Mouse (Mus musculus): ENCODE measurements around the gene Csnk1g2.

The Csnk1g2 gene

DNA sequence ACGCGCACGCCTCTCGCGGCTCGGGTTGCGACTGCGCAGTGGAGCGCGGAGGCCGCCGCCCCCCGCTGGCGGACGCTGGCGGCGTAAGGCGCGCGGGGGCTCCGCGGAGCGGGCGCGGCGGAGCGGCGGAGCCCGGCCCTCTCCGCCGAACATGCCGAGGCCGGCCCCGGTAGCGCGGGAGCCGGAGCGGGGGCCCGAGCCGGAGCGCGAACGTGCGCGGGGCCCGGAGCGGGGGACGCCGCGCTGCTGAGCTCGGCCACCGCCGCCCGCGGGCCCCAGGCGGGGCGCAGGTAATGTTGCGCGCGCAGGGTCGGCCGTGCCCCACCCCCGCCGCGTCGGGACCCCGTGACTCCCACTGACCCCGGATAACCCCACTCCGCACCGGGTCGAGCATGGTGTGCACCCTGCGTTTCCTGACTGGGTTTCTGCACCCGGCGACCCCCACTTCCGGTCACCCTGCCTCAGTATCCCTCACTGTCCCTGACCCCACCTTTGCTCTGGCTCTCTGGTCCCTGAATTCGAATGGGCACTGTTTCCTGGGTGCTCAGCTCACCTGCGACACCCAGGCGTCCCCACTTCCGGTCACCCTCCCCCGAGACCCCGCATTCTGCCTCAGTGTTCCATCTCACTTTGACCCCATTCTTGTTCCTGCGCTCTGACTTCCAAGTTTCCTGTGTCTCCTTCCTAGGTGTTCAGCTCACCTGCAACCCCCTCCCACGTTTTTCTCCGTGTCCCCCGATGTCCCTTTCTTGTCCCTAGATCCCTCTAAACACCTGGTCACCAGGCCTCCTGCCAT is at the start of gene Csnk1g2:
Gene Csnk1g2, plus strand, starts transcription at position 178 of the 796 bp plus-strand sequence.
- no peak for DNase-seq (ENCODE audit: low read depth, low spot score)

DNA sequence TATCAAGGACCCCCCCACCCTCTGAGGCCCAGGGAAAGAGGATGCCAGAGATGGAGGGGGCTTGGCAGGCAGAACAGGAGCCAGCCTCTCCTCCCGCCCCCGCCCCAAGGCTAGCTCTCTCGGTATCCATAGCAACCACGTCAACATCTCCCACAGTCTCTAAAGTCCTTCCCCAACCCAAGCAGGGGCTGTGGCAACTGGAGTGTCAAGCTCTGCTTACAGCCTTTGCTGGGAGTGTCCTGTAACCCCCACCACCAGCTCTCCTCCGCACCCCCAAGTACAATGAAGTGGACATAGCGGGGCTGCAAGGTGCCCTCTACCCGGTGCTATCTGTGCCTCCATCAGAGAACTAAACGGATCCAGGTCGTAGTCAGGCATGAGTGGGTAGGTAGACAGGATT is 48.7 kb upstream of the Csnk1g2 start:
- peak; percentile 91 for DNase-seq (ENCODE audit: low read depth, low spot score)

DNA sequence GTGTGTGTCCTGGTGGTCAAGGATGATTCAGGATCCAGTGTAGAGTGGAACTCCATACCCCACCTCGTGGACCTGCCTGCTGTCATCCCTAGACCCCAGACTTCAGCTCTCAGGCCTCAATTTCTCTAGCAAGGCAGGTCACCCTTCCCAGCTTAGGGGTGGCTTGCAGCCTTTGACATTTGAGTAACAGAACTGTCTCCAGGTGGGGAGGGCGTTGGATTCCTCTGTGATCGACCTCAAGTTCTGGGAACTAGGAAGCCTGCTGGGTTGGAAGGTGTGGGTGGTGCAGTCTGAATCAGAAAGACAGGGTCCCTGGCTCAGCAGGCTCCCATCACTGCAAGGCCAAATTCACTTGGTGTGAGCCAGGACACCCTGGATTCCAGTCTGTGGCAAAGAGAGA is 47.7 kb upstream of the Csnk1g2 start:
- peak; percentile 60 for DNase-seq (ENCODE audit: low read depth, low spot score)

DNA sequence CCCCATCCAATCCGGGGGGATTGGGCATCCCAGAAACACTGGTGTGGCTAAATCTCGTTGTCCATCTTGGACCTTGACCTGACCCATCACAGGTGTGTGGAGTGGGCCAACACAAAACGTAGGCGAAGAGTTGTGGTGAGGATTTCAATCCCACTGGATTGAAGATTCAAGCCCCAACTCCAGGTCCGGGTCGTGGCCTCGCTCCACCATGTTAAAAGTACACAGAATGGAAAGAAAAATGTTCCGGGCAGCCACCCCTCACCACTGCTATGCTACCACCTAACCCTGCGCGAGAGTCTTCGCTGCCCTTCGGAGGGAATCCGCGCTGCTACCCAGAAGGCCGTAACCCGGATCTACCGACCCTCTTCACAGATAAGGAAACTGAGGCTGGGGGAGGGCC is 46.7 kb upstream of the Csnk1g2 start:
- DNase-seq (ENCODE audit: low read depth, low spot score), result no peak

- DNase-seq (ENCODE audit: low read depth, low spot score), result no peak
Observed at GRCm38 (mm10) chr10:80576351-80577194, 46.1 kb upstream of the Csnk1g2 start.

DNA sequence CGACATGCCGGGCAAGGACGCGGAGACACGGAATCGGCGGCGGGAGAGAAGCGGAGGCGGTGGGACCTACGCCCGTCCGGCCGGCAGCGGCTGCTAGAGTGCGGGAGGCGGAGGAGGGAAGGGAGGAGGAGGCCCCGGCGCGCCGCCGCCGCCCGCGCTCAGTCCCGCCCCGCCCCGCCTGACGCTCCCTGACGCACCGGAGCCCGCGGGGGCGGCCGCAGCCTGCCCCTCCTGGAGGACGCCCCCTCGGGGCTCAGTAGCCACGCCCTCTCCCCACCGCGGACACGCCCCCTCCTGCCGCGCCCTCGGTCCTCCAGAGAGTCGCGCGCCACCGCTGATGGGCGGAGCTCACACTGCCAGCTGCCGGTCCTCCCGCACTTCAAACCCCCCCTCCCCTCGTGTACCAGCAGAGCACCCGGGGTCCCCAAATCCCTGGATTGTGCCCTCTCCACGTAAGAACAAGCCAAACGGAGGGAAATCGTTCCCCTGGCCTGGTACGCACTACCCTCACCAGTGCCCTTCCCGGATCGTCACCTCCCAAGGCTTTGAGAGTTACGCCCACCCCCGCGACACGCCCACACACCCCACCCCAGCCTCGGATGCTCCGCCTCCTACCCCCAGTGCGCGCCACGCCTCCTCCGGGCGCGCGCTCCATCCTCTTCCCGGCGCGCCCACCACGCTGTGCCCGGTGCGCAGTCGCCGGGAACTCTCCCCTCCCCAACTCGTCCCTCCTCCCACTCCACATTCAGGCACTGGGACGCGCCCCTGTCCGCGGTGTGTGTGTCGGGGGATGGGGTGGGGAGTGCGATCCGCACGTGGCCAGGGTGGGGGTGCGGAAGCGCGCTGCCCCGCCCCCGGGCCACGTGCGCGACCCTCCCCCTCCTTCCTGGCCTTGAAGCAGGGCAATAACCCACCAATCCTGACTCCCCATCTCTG is 45.2 kb upstream of the Csnk1g2 start, which contains the start of gene Klf16:
Gene Klf16, minus strand, starts transcription at position 127 of the 936 bp plus-strand sequence.
- peak; percentile 96 for DNase-seq (ENCODE audit: low read depth, low spot score)

DNA sequence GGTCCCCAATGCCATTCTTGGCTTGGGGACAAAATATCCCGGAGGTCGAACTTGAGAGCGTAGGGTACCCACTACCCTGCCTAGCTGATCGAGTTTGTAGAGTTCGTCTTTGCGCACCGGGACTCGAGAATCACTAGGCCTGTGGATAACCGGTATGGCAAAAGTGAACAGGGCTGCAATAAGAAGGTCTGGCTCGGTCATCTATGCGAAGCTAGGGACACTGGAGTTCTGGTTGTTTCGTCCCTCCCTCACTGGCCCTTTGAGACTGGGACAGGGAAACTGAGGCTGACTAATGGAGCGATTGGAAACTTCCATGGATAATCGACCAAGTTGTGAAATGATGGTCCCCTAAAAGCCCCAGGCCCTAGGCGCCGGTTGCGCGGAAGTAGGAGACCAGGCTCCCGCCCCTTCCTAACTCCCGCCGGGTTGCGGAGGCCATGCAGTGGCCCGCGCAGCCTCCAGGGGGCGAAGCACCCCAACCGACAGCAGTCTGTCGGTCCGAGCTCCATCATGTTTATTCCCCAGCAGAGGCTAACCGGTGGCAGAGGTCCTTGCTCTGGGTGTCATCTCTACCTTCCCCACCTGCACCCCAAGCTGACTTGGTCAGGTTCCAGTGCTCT is 44.4 kb upstream of the Csnk1g2 start:
- peak; percentile 78 for DNase-seq (ENCODE audit: low read depth, low spot score)

- DNase-seq (ENCODE audit: low read depth, low spot score), result peak; percentile 86
Observed at GRCm38 (mm10) chr10:80578911-80579310, 43.7 kb upstream of the Csnk1g2 start.

DNA sequence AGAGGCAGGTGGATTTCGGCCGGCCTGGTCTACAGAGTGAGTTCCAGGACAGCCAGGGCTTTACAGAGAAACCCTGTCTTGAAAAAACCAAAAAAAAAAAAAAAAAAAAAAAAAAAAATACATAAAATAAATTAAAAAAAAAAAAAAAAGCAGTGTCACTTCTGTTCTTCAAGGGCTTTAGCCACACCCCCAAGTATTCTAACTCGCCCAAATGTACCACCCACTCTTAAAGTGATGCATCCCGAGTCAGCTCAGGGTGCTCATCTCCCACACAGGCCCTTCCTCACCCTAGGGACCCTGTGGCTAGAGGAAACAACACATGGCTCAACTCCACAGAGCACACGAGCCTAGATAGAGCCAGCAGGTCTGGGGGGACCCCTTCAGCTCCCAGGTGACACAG is 39.6 kb upstream of the Csnk1g2 start:
- peak; percentile 57 for DNase-seq (ENCODE audit: low read depth, low spot score)

GRCm38 (mm10) chr10:80584045-80584488 is 38.6 kb upstream of the Csnk1g2 start:
- peak; percentile 42 for DNase-seq (ENCODE audit: low read depth, low spot score)

DNA sequence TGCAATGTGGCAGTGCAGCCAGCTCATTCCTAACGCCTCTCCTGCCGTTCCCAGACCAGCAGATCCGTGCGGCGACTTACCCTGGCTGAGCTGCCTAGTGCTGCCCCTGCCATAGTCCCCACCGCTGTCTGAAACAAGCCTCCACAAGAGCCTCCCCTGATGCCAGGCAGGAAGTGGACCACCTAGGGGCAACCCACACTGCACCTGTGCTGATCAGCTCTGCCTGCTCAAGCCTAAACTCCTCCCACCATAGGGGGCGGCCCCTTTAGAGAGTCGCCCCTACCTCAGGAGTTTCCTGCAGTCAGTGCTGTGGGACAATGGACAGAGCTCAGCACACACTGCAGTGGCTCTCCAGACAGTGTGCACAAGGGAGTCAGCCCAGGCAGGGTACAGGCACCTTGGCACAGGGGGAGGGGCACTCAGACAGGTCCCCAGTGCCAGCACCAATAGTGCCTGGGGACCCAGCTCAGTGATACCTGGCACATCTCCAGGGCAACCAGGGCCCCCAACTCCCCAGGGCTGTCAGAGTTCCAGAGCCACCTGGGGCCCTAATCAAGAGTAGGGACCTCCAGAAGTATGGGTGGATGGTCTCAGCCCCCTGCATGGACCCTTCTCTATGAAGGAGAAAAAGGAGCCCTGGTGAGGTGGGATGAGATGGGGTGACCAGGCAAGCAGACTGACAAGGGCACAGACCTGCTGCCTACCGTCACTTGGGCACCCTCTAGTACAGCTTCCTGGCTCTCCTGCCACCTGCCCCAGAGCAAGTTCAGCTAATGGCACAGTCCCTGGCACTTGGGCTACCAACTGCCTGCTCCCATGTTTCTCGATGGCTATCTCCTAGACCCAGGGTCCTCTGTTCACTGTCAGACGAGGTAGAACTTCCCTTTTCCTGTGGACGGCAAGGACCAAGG is 37.7 kb upstream of the Csnk1g2 start:
- DNase-seq (ENCODE audit: low read depth, low spot score), result no peak

GRCm38 (mm10) chr10:80585581-80585980 is 37.1 kb upstream of the Csnk1g2 start:
- no peak for DNase-seq (ENCODE audit: low read depth, low spot score)

- no peak for DNase-seq (ENCODE audit: low read depth, low spot score)
Observed at GRCm38 (mm10) chr10:80586407-80587304, 36.0 kb upstream of the Csnk1g2 start.

DNA sequence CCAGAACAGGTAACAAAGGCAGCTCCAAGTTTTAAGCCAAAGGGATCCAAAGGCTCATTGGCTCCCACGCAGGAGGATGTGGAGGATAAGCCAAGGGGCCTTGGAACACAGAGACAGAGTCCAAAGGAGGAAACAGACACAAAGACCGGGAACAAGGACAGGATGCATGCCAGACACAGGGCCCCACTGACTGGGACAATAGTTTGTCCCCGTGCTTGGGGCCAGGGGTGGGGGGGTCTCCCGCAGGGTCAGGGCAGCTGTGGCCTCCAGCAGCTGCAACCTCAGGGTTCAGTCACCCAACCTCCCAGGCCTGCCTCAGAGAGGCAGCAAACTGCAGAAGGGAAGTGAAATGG is 35.4 kb upstream of the Csnk1g2 start:
- peak; percentile 60 for DNase-seq (ENCODE audit: low read depth, low spot score)

GRCm38 (mm10) chr10:80589127-80589878 is 33.3 kb upstream of the Csnk1g2 start:
- DNase-seq (ENCODE audit: low read depth, low spot score), result peak; percentile 41

DNA sequence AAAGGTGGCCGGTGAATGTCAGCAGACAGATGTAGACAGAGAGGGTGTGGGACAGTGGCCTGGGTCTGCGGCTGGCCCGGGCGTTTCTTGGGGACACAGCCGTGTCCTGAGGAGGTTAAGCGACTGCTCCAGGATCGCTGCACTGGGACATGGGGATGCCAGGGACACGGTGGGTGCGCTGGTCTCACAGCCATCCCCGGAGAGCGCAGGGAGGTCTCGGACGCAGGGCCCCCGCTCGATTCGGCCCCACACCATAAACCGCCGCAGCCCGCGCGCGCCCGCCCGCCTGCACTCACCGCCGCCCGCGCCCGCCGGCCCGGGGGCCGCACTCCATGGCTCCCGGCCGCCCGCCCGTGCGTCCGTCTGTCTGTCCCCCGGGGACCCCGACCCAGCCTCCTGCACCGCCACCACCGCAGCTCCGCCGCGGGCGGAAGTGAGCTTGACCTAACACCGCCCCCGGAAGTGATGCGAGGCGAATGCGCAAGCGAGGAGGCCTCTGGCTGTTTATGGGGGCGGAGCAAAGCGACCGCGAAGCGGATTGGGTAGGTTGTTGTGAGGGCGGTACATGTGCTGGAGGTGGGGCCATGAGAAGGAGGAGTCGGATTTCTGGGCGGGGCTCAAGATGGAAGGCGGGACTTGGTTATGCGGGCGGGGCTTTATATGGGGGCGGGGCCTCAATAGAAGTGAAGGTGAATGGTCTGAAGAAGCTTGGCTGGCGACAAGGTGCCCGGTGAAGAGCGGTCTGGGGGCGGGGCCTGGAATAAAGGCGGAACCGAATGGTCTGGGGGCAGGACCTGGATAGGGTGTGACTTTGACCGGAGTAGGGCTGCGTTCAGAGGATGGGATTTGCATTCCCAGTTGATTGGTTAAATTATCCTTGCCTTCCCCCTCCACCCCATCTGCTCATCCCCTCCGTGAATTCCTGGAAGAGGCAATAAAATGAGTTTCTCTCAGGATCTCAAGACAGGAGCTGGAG is 32.5 kb upstream of the Csnk1g2 start, which contains the start of gene Abhd17a:
Gene Abhd17a, minus strand, starts transcription at position 463 of the 976 bp plus-strand sequence.
- peak; percentile 99 for DNase-seq (ENCODE audit: low read depth, low spot score)

DNA sequence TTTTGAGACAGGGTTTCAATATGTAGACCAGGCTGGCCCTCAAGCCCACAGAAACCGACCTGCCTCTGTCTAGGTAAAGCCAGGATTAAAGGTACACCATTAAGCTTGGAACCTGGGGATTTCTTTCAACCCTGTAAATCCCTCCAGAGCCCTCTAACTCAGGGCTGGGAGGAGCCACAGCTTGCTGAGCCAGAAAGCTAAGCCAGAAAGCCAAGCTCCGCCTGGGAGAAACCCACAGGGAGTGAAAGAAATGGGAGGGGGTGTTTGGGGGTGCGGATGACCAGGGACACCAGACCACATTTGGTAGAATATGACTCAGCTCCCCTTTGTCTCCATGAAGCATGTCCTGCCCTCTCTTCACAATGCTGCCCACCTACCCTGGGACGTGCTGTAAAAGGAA is 26.3 kb upstream of the Csnk1g2 start:
- no peak for DNase-seq (ENCODE audit: low read depth, low spot score)

Data from brain, adult 2 months (tissue).